Mouse (Mus musculus) embryonic facial prominence, embryonic 15.5 days (tissue): ENCODE data around the gene Gpr176. TPM values are rescaled to one million over a fixed set of nuclear protein-coding genes. Genes with fewer than 3 reads are reported as not detected.
A peak's percentile ranks its signal among the peaks of the same experiment; 100 is the strongest.

Experiments
- ATAC-seq: fragments of 200-750 bp; cut with Nextera tagmentation; 2 replicates; pipeline ENCODE4 v1.8.0; 2017; ENCODE audit warnings: low read depth, moderate TSS enrichment; ENCODE audit not compliant: insufficient number of reproducible peaks, low FRiP score, low TSS enrichment
- H3K27ac ChIP-seq: fragments of 300-500 bp; sonication (generic); replicated peaks from 2 replicates; pipeline ENCODE4 v1.5.1; 2015; ENCODE audit warnings: mild to moderate bottlenecking, inconsistent platforms
- H3K27me3 ChIP-seq: fragments of 300-500 bp; sonication (generic); 2 replicates; pipeline ENCODE4 v1.6.1; 2015; ENCODE audit warnings: inconsistent platforms
- H3K36me3 ChIP-seq: fragments of 300-500 bp; sonication (generic); 2 replicates; pipeline ENCODE4 v1.6.1; 2015; ENCODE audit warnings: mild to moderate bottlenecking, inconsistent platforms
- H3K4me1 ChIP-seq: fragments of 300-500 bp; sonication (generic); 2 replicates; pipeline ENCODE4 v1.6.1; 2015; ENCODE audit warnings: inconsistent platforms
- H3K4me2 ChIP-seq: fragments of 300-500 bp; sonication (generic); replicated peaks from 2 replicates; pipeline ENCODE4 v1.6.1; 2015; ENCODE audit warnings: mild to moderate bottlenecking, inconsistent platforms
- H3K4me3 ChIP-seq: fragments of 300-500 bp; sonication (generic); replicated peaks from 2 replicates; pipeline ENCODE4 v1.5.1; 2015; ENCODE audit warnings: mild to moderate bottlenecking, inconsistent platforms
- H3K9ac ChIP-seq: fragments of 300-500 bp; sonication (generic); 2 replicates; pipeline ENCODE4 v1.6.1; 2015; ENCODE audit warnings: inconsistent platforms
- H3K9me3 ChIP-seq: fragments of 300-500 bp; sonication (generic); replicated peaks from 2 replicates; pipeline ENCODE4 v1.6.1; 2016; ENCODE audit warnings: inconsistent platforms
- WGBS: fragments of 180-500 bp; shearing (Covaris S2); methylation state at CpG from one replicate; pipeline ENCODE4 v1.1.7; 2015; 5-methylcytosine and 5-hydroxymethylcytosine counted together
- polyA plus RNA-seq: library from polyadenylated mRNA; unstranded; fragments of >200 nt; fragmentation: Nextera tagmentation; extraction: Ambion mirVana; gene quantifications from 2 replicates; pipeline ENCODE4 v1.2.1, GENCODE M21; 2015

The Gpr176 gene
- polyA plus RNA-seq, 1 experiment from 2014 or later: 0.73 TPM

GRCm38 (mm10) chr2:118399751-118400150, 26.5 kb upstream of the Gpr176 start:
- no peak overlapping the region for H3K9ac ChIP-seq
- no peak for ATAC-seq

GRCm38 (mm10) chr2:118391201-118391600, 18.0 kb upstream of the Gpr176 start:
- no peaks in the 10 kb centered on the region for H3K27me3 ChIP-seq
- H3K4me3 ChIP-seq: no peak overlapping the region
- WGBS: 70% methylated on average over 5 of the region's 5 CpGs
- no peak for ATAC-seq
- H3K9ac ChIP-seq: no peak overlapping the region
- H3K4me1 ChIP-seq: peaks cover 11% of the 10 kb centered on the region
- no peak overlapping the region for H3K27ac ChIP-seq
- H3K9me3 ChIP-seq: no peaks in the 10 kb centered on the region
- H3K36me3 ChIP-seq: no peaks in the 10 kb centered on the region
- no peak overlapping the region for H3K4me2 ChIP-seq

More at GRCm38 (mm10) chr2:118399751-118400150, 26.5 kb upstream of the Gpr176 start:
- Histone ChIP-seq H3K4me1 (no peaks in the 10 kb centered on the region), H3K36me3 (peaks cover 10% of the 10 kb centered on the region; the same call in 1 of the 2 replicates), H3K4me2 (no peak overlapping the region), H3K4me3 (no peak overlapping the region), H3K27ac (no peak overlapping the region), H3K9me3 (no peaks in the 10 kb centered on the region), H3K27me3 (no peaks in the 10 kb centered on the region)
- 77% methylated on average over 5 of the region's 5 CpGs for WGBS

- H3K4me1 ChIP-seq: peaks cover 11% of the 10 kb centered on the region
- no peak overlapping the region for H3K4me3 ChIP-seq
- H3K27me3 ChIP-seq: no peaks in the 10 kb centered on the region
- H3K27ac ChIP-seq: no peak overlapping the region
- no peaks in the 10 kb centered on the region for H3K9me3 ChIP-seq
- WGBS: 81% methylated on average over 5 of the region's 5 CpGs
- no peaks in the 10 kb centered on the region for H3K36me3 ChIP-seq
- no peak for ATAC-seq
- no peak overlapping the region for H3K4me2 ChIP-seq
- no peak overlapping the region for H3K9ac ChIP-seq
Measured at GRCm38 (mm10) chr2:118390072-118390471, 16.9 kb upstream of the Gpr176 start.

GRCm38 (mm10) chr2:118389569-118389968, 16.4 kb upstream of the Gpr176 start:
- 39% methylated on average over 3 of the region's 3 CpGs for whole genome bisulfite sequencing

DNA sequence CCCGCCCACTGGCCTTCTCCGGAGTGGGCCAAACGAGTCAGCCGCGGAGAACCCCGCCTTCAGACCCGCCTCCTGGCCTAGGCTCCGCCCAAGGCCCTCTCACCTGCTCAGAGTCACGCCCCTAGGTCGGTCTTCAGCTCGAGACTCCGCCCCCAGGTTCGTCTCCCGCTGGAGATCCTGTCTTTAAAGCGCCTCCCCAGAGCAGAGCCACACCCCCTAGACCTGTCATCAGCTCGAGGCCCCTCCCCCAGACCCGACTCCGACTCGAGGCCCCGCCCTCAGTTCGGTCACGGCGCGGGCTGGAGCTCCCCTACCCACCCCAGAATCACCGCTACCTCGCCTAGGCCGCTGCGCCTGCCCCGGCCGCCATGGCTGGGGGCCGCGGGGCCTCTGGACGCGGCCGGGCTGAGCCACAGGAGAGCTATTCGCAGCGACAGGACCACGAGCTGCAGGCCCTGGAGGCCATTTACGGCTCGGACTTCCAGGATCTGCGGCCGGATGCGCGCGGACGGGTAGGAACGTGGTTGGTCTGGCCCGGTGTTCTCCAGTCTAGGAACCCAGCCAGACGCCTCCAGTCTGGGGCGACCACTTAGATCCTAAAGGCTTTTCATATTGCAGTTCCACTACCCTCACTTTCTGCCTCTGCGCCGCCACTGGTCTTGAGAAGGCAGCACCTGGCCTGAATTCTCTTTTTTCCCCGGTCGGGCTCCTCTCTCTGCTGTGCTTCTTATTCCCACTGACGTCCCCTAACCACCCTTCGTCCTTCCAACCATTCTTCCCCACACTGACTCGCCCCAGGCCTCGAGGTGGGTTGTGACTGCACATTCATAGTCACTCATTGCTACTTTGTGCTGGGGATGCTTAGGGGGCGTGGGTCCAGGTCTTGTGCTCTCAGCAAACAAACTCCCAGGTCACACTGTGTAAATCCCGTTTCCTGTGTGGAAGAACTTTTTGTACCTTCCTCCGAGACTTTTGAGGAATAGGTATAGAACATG, 15.4 kb upstream of the Gpr176 start, which contains the start of gene Eif2ak4:
TSS of gene Eif2ak4 (plus strand) at position 278 of the 995 bp plus-strand sequence.
- Histone ChIP-seq H3K36me3 (no peaks in the 10 kb centered on the region), H3K4me3 (peak within 1 kb of the TSS; percentile 90), H3K27ac (peak within 1 kb of the TSS; percentile 94), H3K4me1 (peaks cover 11% of the 10 kb centered on the region), H3K9me3 (no peaks in the 10 kb centered on the region), H3K9ac (peak within 1 kb of the TSS; percentile 83), H3K4me2 (peak within 1 kb of the TSS; percentile 74), H3K27me3 (no peaks in the 10 kb centered on the region)
- under 1% methylated on average over 61 of the region's 61 CpGs for WGBS
- peak; percentile 98 for ATAC-seq

More at GRCm38 (mm10) chr2:118389569-118389968, 16.4 kb upstream of the Gpr176 start:
- no peak for ATAC-seq
- Histone ChIP-seq H3K9me3 (no peaks in the 10 kb centered on the region), H3K27ac (0 out of 2 replicates have a peak overlapping the region, but pooled peaks have one; percentile 94), H3K27me3 (no peaks in the 10 kb centered on the region), H3K36me3 (no peaks in the 10 kb centered on the region), H3K4me1 (peaks cover 11% of the 10 kb centered on the region), H3K4me3 (peak overlapping the region; percentile 90), H3K9ac (no peak overlapping the region), H3K4me2 (peak overlapping the region; percentile 74)

GRCm38 (mm10) chr2:118383387-118383786, 10.2 kb upstream of the Gpr176 start:
- no peaks in the 10 kb centered on the region for H3K4me1 ChIP-seq
- H3K9ac ChIP-seq: no peak overlapping the region
- H3K27me3 ChIP-seq: no peaks in the 10 kb centered on the region
- no peak overlapping the region for H3K27ac ChIP-seq
- H3K36me3 ChIP-seq: no peaks in the 10 kb centered on the region
- 74% methylated on average over 5 of the region's 5 CpGs for WGBS
- no peak overlapping the region for H3K4me2 ChIP-seq
- no peak for ATAC-seq
- no peaks in the 10 kb centered on the region for H3K9me3 ChIP-seq
- no peak overlapping the region for H3K4me3 ChIP-seq

GRCm38 (mm10) chr2:118379756-118380155, 6.5 kb upstream of the Gpr176 start:
- Histone ChIP-seq H3K27ac (no peak overlapping the region), H3K27me3 (0 out of 2 replicates have a peak, but pooled peaks cover 2% of the 10 kb centered on the region), H3K4me3 (no peak overlapping the region), H3K9me3 (no peaks in the 10 kb centered on the region), H3K4me2 (no peak overlapping the region), H3K4me1 (no peaks in the 10 kb centered on the region), H3K36me3 (no peaks in the 10 kb centered on the region), H3K9ac (no peak overlapping the region)
- WGBS: 52% methylated on average over 1 of the region's 1 CpGs
- no peak for ATAC-seq

DNA sequence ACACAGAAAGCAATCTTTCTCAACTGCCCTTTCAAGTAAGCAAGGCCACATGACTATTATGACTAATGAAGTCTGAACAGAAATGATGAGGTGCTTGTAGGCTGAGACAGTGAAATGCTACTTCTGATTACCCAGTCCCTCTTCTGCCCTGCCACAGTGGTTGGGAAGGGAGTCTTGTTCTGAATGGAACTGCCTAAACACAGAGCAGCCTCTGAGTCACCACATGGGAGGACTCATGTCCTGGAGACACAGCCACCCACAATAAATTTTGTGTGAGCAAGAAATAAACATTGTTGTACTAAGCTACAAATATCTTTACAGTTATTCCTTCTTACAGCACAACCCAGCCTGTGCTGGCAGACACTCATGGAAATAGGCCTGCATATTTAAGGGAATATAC, 2.7 kb upstream of the Gpr176 start:
- H3K27ac ChIP-seq: no peak overlapping the region
- peaks cover 17% of the 10 kb centered on the region for H3K27me3 ChIP-seq
- no peak overlapping the region for H3K4me2 ChIP-seq
- no peak overlapping the region for H3K9ac ChIP-seq
- H3K9me3 ChIP-seq: no peaks in the 10 kb centered on the region
- peaks cover 18% of the 10 kb centered on the region for H3K4me1 ChIP-seq
- H3K4me3 ChIP-seq: no peak overlapping the region
- H3K36me3 ChIP-seq: no peaks in the 10 kb centered on the region
- no peak for ATAC-seq

- Histone ChIP-seq H3K27me3 (peaks cover 17% of the 10 kb centered on the region), H3K9me3 (no peaks in the 10 kb centered on the region), H3K4me1 (peaks cover 18% of the 10 kb centered on the region), H3K9ac (no peak overlapping the region), H3K27ac (no peak overlapping the region), H3K4me2 (no peak overlapping the region), H3K4me3 (no peak overlapping the region), H3K36me3 (no peaks in the 10 kb centered on the region)
- no peak for ATAC-seq
- WGBS: 74% methylated on average over 1 of the region's 1 CpGs
Measured at GRCm38 (mm10) chr2:118375522-118375921, 2.3 kb upstream of the Gpr176 start.

DNA sequence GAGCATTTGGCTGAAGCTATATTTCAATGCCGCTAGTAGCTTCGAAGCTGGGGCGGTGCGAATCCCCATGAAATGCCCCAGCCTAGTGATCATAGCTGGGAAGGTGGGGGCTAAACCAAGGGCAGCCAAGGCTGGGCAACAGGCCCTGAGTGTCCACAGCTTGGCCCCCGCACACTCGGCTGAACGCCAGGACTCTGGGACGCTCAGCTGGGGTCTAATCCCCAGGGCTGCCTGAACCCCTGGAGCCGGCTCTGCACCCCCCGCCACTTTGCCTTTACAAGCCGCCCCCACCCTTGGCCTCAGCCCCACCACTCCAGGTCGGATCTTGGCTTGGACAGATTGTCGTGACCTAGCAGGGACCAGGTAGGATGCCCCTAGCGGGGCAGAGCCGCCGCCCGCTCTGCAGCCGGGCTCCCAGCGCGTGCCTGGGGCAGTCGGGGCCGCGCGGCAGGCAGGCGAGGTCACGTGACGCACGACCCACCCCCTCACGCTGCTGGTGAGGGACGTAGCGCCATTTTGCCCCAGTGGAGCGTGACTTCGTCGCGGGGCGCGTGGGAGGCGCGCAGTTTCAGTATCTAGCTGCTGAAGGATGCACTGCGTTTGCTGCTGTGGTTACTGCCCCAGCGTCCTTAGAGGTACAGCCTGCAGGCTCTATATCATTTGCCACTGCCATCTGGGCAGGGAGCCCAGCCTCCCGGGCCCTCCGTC, 507 bp upstream of the Gpr176 start:
- peak; percentile 87 for ATAC-seq
- Histone ChIP-seq H3K4me1 (peaks cover 18% of the 10 kb centered on the region), H3K4me2 (peak overlapping the region; percentile 100), H3K9ac (peak overlapping the region; percentile 42), H3K27ac (no peak overlapping the region), H3K9me3 (no peaks in the 10 kb centered on the region), H3K36me3 (no peaks in the 10 kb centered on the region), H3K4me3 (peak overlapping the region; percentile 54), H3K27me3 (peaks cover 25% of the 10 kb centered on the region)
- 2% methylated on average over 43 of the region's 43 CpGs for WGBS

GRCm38 (mm10) chr2:118372561-118372900, 688 bp downstream of the Gpr176 start:
- Histone ChIP-seq H3K9ac (no peak overlapping the region), H3K4me3 (peak overlapping the region; percentile 54), H3K9me3 (no peaks in the 10 kb centered on the region), H3K36me3 (no peaks in the 10 kb centered on the region), H3K27ac (no peak overlapping the region), H3K4me1 (peaks cover 18% of the 10 kb centered on the region), H3K27me3 (peaks cover 25% of the 10 kb centered on the region), H3K4me2 (peak overlapping the region; percentile 100)
- ATAC-seq: no peak
- 7% methylated on average over 11 of the region's 11 CpGs for WGBS
